Mouse (Mus musculus) E14TG2a.4 (cell line): ENCODE data around the gene Tnip1.

Experiments
- CTCF ChIP-seq: conservative IDR thresholded peaks from 2 replicates; pipeline ENCODE4 v1.5.1; 2014; ENCODE audit warnings: low read length
- NANOG ChIP-seq: IDR thresholded peaks from 2 replicates; pipeline ENCODE4 v1.6.1; 2014; ENCODE audit warnings: borderline replicate concordance, low read length, mixed read lengths

DNA sequence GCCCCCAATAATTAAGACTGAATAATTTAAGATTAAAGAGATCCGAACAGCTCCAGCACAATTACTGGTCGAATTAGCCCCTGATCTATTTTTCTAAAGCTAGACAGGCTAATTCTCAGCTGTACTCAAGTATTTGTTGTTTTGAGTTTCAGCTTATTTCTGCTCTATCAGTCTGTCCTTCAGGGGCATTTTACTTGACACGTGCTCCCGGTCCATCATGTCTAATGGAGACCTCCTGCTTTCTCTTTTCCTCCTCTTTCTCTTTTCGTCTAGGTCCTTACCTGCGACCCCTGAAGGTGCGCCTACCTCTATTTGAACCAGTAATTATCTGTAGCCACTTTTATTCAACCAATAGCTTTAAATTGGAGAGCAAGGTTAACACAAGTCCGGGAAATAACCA, 8.0 kb downstream of the Tnip1 start:
- TF ChIP-seq CTCF (no peak), NANOG (no peak)
